Mouse (Mus musculus) intestine, embryonic 14.5 days (tissue): ENCODE measurements around the gene Slc22a28. TPM values are rescaled to one million over a fixed set of nuclear protein-coding genes. Genes with fewer than 3 reads are reported as not detected.
"Not testable (repeated sequence)": the region's sequence is repeated elsewhere in the genome, so short reads cannot be mapped to it uniquely, and the experiment has no call there.

Experiments
- ATAC-seq: fragments of 200-750 bp; cut with Nextera tagmentation; replicated peaks from 2 replicates; pipeline ENCODE4 v1.8.0; 2017; ENCODE audit warnings: low read depth, moderate number of reproducible peaks, moderate TSS enrichment, moderate library complexity; ENCODE audit not compliant: low FRiP score, low TSS enrichment
- DNase-seq: peaks from one replicate; pipeline ENCODE4 v3.0.0-alpha.2; 2018; ENCODE audit warnings: low spot score
- H3K27ac ChIP-seq: fragments of 300-500 bp; sonication (generic); 2 replicates; pipeline ENCODE4 v1.5.1; 2014; ENCODE audit warnings: low read depth, mild to moderate bottlenecking, control low read depth
- H3K27me3 ChIP-seq: fragments of 300-500 bp; sonication (generic); replicated peaks from 2 replicates; pipeline ENCODE4 v1.6.1; 2014; ENCODE audit warnings: low read length, control low read depth; ENCODE audit not compliant: control insufficient read depth, insufficient read depth
- H3K36me3 ChIP-seq: fragments of 300-500 bp; sonication (generic); 2 replicates; pipeline ENCODE4 v1.6.1; 2014; ENCODE audit warnings: low read length, control low read depth; ENCODE audit not compliant: control insufficient read depth, insufficient read depth
- H3K4me1 ChIP-seq: fragments of 300-500 bp; sonication (generic); replicated peaks from 2 replicates; pipeline ENCODE4 v1.6.1; 2014; ENCODE audit warnings: low read length, control low read depth, mixed read lengths; ENCODE audit not compliant: control insufficient read depth, insufficient read depth
- H3K4me2 ChIP-seq: fragments of 300-500 bp; sonication (generic); 2 replicates; pipeline ENCODE4 v1.6.1; 2014; ENCODE audit warnings: low read length
- H3K4me3 ChIP-seq: fragments of 300-500 bp; sonication (generic); 2 replicates; pipeline ENCODE4 v1.5.1; 2014; ENCODE audit warnings: low read depth, low read length, control low read depth, mixed read lengths
- H3K9ac ChIP-seq: fragments of 300-500 bp; sonication (generic); 2 replicates; pipeline ENCODE4 v1.6.1; 2014; ENCODE audit warnings: mild to moderate bottlenecking, low read length
- H3K9me3 ChIP-seq: fragments of 300-500 bp; sonication (generic); 2 replicates; pipeline ENCODE4 v1.6.1; 2016; ENCODE audit warnings: low read length, control low read depth; ENCODE audit not compliant: control insufficient read depth
- WGBS: fragments of 180-500 bp; shearing (Covaris S2); extraction: QIAGEN DNeasy Blood & Tissue Kit; methylation state at CpG from one replicate; pipeline ENCODE4 v1.1.7; 2014; 5-methylcytosine and 5-hydroxymethylcytosine counted together
- polyA plus RNA-seq: library from polyadenylated mRNA; unstranded; fragments of >200 nt; fragmentation: Nextera tagmentation; extraction: Ambion mirVana; gene quantifications from 2 replicates; pipeline ENCODE4 v1.2.1, GENCODE M21; 2014

Gene Slc22a28
- polyA plus RNA-seq = not detected in 2 replicates

DNA sequence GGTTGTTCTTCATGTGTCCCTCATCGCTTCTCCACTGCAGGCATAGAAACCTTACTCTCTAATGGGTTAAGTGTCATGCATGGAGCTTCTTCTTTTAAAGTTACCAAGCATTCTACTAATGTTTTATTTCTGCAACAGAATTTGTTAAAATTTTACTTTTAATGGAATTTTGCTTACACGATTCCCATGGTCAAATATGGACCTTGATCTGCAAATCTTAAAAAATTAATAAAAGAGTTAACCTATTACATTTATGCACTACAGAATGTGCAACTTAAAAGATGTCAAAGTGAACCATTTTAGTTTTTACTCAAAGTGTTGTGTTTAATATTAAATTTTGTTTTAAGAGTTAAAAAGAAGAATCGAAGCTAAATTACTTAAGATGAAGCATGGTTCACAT, at the start of gene Slc22a28:
Slc22a28 (minus strand) TSS at position 102 of the 400 bp plus-strand sequence.
- H3K4me2 ChIP-seq, ATAC-seq, H3K9me3 ChIP-seq, DNase-seq, H3K27ac ChIP-seq, H3K4me1 ChIP-seq, H3K9ac ChIP-seq, H3K27me3 ChIP-seq, H3K4me3 ChIP-seq, H3K36me3 ChIP-seq: not testable (repeated sequence)
- WGBS = 90% methylated on average over 2 of the region's 3 CpGs

GRCm38 (mm10) chr19:8148787-8149523, 17.2 kb upstream of the Slc22a28 start:
- Histone ChIP-seq H3K9ac (no peak overlapping the region), H3K27ac (no peak overlapping the region), H3K9me3 (no peaks in the 10 kb centered on the region), H3K36me3 (no peaks in the 10 kb centered on the region), H3K4me3 (no peak overlapping the region), H3K27me3 (no peaks in the 10 kb centered on the region), H3K4me2 (no peak overlapping the region), H3K4me1 (no peaks in the 10 kb centered on the region)
- DNase-seq = no peak
- WGBS = 49% methylated on average over 2 of the region's 2 CpGs
- no peak for ATAC-seq

- not testable (repeated sequence) for H3K4me1 ChIP-seq, H3K9me3 ChIP-seq, H3K4me3 ChIP-seq, H3K4me2 ChIP-seq, DNase-seq, H3K27ac ChIP-seq, H3K9ac ChIP-seq, H3K27me3 ChIP-seq, H3K36me3 ChIP-seq, ATAC-seq
- WGBS = 77% methylated on average over 2 of the region's 2 CpGs
Observed at GRCm38 (mm10) chr19:8142716-8143115, 10.9 kb upstream of the Slc22a28 start.

DNA sequence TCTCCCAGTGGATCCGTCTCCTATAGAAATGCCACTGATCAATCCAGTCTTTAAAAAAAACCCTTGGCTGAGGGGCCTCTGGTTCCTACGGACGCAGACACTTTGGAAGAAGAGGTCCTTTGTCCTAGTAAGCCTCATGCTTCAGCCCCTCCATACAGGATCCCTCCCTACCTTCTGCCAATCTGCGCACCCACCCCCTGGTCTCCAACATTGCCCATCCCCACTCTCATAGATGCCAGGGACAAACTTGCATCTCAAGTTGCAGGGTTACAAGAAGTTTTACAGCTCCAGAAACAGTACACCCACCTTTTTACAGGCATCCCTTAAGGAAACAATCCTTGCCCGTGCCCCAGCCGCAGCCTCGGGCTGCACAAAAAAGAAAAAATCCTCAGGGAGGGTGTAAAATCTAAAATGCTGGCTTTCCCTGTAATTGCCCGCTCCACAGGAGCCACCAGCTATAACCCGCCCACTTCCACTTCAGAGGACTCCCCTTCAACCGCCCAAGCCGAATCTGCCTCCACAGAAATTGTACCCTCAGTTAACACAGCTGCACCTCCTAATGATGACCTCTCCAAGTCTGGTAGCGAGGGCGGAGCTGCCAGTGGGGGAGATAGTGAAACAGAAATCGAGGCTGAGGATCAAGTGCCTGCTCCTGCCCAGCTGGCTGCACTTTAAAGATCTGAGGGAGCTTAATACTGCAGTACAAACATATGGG, 2.5 kb upstream of the Slc22a28 start:
- not testable (repeated sequence) for H3K27ac ChIP-seq, ATAC-seq, H3K4me3 ChIP-seq, DNase-seq, H3K4me2 ChIP-seq, H3K27me3 ChIP-seq, H3K9me3 ChIP-seq, H3K36me3 ChIP-seq, H3K9ac ChIP-seq, H3K4me1 ChIP-seq
- WGBS = 57% methylated on average over 14 of the region's 14 CpGs

- no peaks in the 10 kb centered on the region for H3K4me1 ChIP-seq
- ATAC-seq = no peak
- H3K4me2 ChIP-seq = no peak overlapping the region
- no peaks in the 10 kb centered on the region for H3K27me3 ChIP-seq
- no peak overlapping the region for H3K9ac ChIP-seq
- no peak overlapping the region for H3K27ac ChIP-seq
- H3K9me3 ChIP-seq = no peaks in the 10 kb centered on the region; the same call in 1 of the 2 replicates
- WGBS = 92% methylated on average over 13 of the region's 13 CpGs
- no peak overlapping the region for H3K4me3 ChIP-seq
- H3K36me3 ChIP-seq = no peaks in the 10 kb centered on the region
- no peak for DNase-seq
Observed at GRCm38 (mm10) chr19:8019904-8020349, 111.9 kb downstream of the Slc22a28 start.

DNA sequence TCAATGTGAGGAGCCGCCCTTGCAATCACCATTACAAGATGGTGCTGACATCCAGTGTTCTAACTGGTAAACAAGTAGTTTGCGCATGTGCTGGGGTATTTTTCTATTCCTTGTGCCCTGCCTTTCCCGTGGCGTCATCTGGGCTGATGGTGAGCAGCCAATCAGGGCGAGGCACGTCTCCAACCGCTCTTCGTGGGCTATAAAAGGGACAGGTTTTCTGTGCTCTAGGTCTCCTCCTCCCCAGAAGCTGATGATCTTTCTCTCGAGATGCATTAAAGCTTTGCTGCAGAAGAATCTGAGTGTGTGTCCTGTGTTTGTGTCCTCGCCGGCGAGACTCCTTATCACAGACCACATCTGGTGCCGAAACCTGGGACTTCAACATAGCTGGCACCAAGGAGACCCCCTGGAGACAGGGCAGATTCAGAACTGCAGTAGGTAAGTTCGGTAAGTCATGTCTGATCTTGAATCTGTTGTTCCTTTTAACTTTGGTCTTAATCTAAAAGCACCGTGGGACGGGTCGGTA, 112.4 kb downstream of the Slc22a28 start:
- not testable (repeated sequence) for ATAC-seq, H3K36me3 ChIP-seq, H3K9me3 ChIP-seq, H3K27ac ChIP-seq, H3K4me1 ChIP-seq, DNase-seq, H3K4me2 ChIP-seq, H3K9ac ChIP-seq, H3K27me3 ChIP-seq, H3K4me3 ChIP-seq
- WGBS = 94% methylated on average over 17 of the region's 17 CpGs

- H3K4me1 ChIP-seq, H3K36me3 ChIP-seq, H3K4me2 ChIP-seq, H3K27me3 ChIP-seq, DNase-seq, H3K27ac ChIP-seq, H3K9ac ChIP-seq, H3K9me3 ChIP-seq, H3K4me3 ChIP-seq, ATAC-seq: not testable (repeated sequence)
- 92% methylated on average over 9 of the region's 9 CpGs for WGBS
Observed at GRCm38 (mm10) chr19:8018535-8018934, 113.2 kb downstream of the Slc22a28 start.
